Mouse (Mus musculus) embryonic facial prominence, embryonic 11.5 days (tissue): ENCODE measurements at regions not wholly inside any gene's neighbourhood (a gene's known extent, or its start where the extent isn't known, plus 50 kb on each side); places are given as distances from the start of the nearest gene placed in this dataset.

Experiments used
- ATAC-seq: fragments of 200-750 bp; cut with Nextera tagmentation; replicated peaks from 2 replicates; pipeline ENCODE4 v1.8.0; 2017; ENCODE audit warnings: low read depth; ENCODE audit not compliant: insufficient number of reproducible peaks, low FRiP score, low TSS enrichment
- DNase-seq: peaks from one replicate; pipeline ENCODE4 v3.0.0-alpha.2; 2015; ENCODE audit warnings: low spot score
- H3K27ac ChIP-seq: fragments of 300-500 bp; sonication (generic); replicated peaks from 2 replicates; pipeline ENCODE4 v1.5.1; 2014; ENCODE audit warnings: mild to moderate bottlenecking, low read depth, low read length, control low read depth
- H3K27me3 ChIP-seq: fragments of 300-500 bp; sonication (generic); 2 replicates; pipeline ENCODE4 v1.6.1; 2014; ENCODE audit warnings: mild to moderate bottlenecking, low read length, moderate library complexity, mixed read lengths; ENCODE audit not compliant: control insufficient read depth, insufficient read depth
- H3K36me3 ChIP-seq: fragments of 300-500 bp; sonication (generic); replicated peaks from 2 replicates; pipeline ENCODE4 v1.6.1; 2014; ENCODE audit warnings: low read depth, mild to moderate bottlenecking, low read length, moderate library complexity, mixed read lengths; ENCODE audit not compliant: control insufficient read depth, insufficient read depth
- H3K4me1 ChIP-seq: fragments of 300-500 bp; sonication (generic); 2 replicates; pipeline ENCODE4 v1.6.1; 2014; ENCODE audit warnings: low read length, mixed read lengths; ENCODE audit not compliant: control insufficient read depth, insufficient read depth
- H3K4me2 ChIP-seq: fragments of 300-500 bp; sonication (generic); 2 replicates; pipeline ENCODE4 v1.6.1; 2014; ENCODE audit warnings: low read depth, mild to moderate bottlenecking, control low read depth, low read length, moderate library complexity
- H3K4me3 ChIP-seq: fragments of 300-500 bp; sonication (generic); 2 replicates; pipeline ENCODE4 v1.5.1; 2014; ENCODE audit warnings: low read depth, low read length, control low read depth
- H3K9ac ChIP-seq: fragments of 300-500 bp; sonication (generic); replicated peaks from 2 replicates; pipeline ENCODE4 v1.6.1; 2014; ENCODE audit warnings: mild to moderate bottlenecking, control low read depth, low read length
- H3K9me3 ChIP-seq: fragments of 300-500 bp; sonication (generic); replicated peaks from 2 replicates; pipeline ENCODE4 v1.6.1; 2016; ENCODE audit warnings: mild to moderate bottlenecking, low read length, inconsistent platforms, mixed read lengths; ENCODE audit not compliant: control insufficient read depth
- WGBS: fragments of 180-500 bp; shearing (Covaris S2); extraction: QIAGEN DNeasy Blood & Tissue Kit; methylation state at CpG from one replicate; pipeline ENCODE4 v1.1.7; 2014; 5-methylcytosine and 5-hydroxymethylcytosine counted together

GRCm38 (mm10) chr15:61538930-61539329, 616.1 kb upstream of the A1bg start:
- ATAC-seq (no peak), DNase-seq (no peak)
- Histone ChIP-seq H3K36me3 (no peaks in the 10 kb centered on the region), H3K4me2 (no peak overlapping the region), H3K4me1 (no peaks in the 10 kb centered on the region), H3K27me3 (no peaks in the 10 kb centered on the region), H3K27ac (no peak overlapping the region), H3K9ac (no peak overlapping the region), H3K9me3 (no peaks in the 10 kb centered on the region), H3K4me3 (no peak overlapping the region)
- 50% methylated on average over 5 of the region's 5 CpGs for WGBS

- ATAC-seq (no peak), DNase-seq (no peak)
- Histone ChIP-seq H3K4me3 (no peak overlapping the region), H3K27ac (no peak overlapping the region), H3K36me3 (no peaks in the 10 kb centered on the region), H3K27me3 (no peaks in the 10 kb centered on the region), H3K4me1 (no peaks in the 10 kb centered on the region), H3K9me3 (no peaks in the 10 kb centered on the region), H3K4me2 (no peak overlapping the region), H3K9ac (no peak overlapping the region)
- 72% methylated on average over 4 of the region's 4 CpGs for WGBS
Measured at GRCm38 (mm10) chr15:61538169-61538755, 615.5 kb upstream of the A1bg start.

GRCm38 (mm10) chr15:61536332-61536716, 613.5 kb upstream of the A1bg start:
- DNase-seq (no peak), ATAC-seq (no peak)
- no peak overlapping the region for H3K9ac ChIP-seq
- WGBS = 71% methylated on average over 2 of the region's 2 CpGs
- no peaks in the 10 kb centered on the region for H3K4me1 ChIP-seq
- no peak overlapping the region for H3K4me2 ChIP-seq
- H3K27me3 ChIP-seq = no peaks in the 10 kb centered on the region
- H3K36me3 ChIP-seq = no peaks in the 10 kb centered on the region
- no peaks in the 10 kb centered on the region for H3K9me3 ChIP-seq
- H3K27ac ChIP-seq = no peak overlapping the region
- no peak overlapping the region for H3K4me3 ChIP-seq

- Histone ChIP-seq H3K4me3 (no peak overlapping the region), H3K4me1 (no peaks in the 10 kb centered on the region), H3K4me2 (no peak overlapping the region), H3K27ac (no peak overlapping the region), H3K36me3 (no peaks in the 10 kb centered on the region), H3K27me3 (no peaks in the 10 kb centered on the region), H3K9me3 (no peaks in the 10 kb centered on the region), H3K9ac (no peak overlapping the region)
- ATAC-seq (no peak; the same call in 1 of the 2 replicates), DNase-seq (peak; percentile 26)
- 29% methylated on average over 6 of the region's 6 CpGs for WGBS
Measured at GRCm38 (mm10) chr15:61535644-61536331, 613.0 kb upstream of the A1bg start.

- Histone ChIP-seq H3K36me3 (no peaks in the 10 kb centered on the region), H3K27ac (no peak overlapping the region), H3K27me3 (no peaks in the 10 kb centered on the region), H3K9me3 (no peaks in the 10 kb centered on the region), H3K4me1 (no peaks in the 10 kb centered on the region), H3K4me3 (no peak overlapping the region), H3K9ac (no peak overlapping the region), H3K4me2 (no peak overlapping the region)
- 49% methylated on average over 6 of the region's 6 CpGs for WGBS
- DNase-seq (no peak), ATAC-seq (no peak)
Measured at GRCm38 (mm10) chr15:61535180-61535579, 612.4 kb upstream of the A1bg start.

GRCm38 (mm10) chr15:61532808-61533207, 610.0 kb upstream of the A1bg start:
- no peaks in the 10 kb centered on the region for H3K9me3 ChIP-seq
- H3K9ac ChIP-seq = no peak overlapping the region
- no peaks in the 10 kb centered on the region for H3K4me1 ChIP-seq
- no peak for ATAC-seq
- H3K4me3 ChIP-seq = no peak overlapping the region
- WGBS = 80% methylated on average over 7 of the region's 7 CpGs
- no peaks in the 10 kb centered on the region for H3K27me3 ChIP-seq
- H3K36me3 ChIP-seq = no peaks in the 10 kb centered on the region
- no peak overlapping the region for H3K4me2 ChIP-seq
- DNase-seq = no peak
- no peak overlapping the region for H3K27ac ChIP-seq

GRCm38 (mm10) chr15:61532040-61532439, 609.2 kb upstream of the A1bg start:
- H3K4me3 ChIP-seq = no peak overlapping the region
- H3K27ac ChIP-seq = no peak overlapping the region
- H3K4me2 ChIP-seq = no peak overlapping the region
- no peaks in the 10 kb centered on the region for H3K27me3 ChIP-seq
- ATAC-seq (no peak), DNase-seq (no peak)
- H3K36me3 ChIP-seq = no peaks in the 10 kb centered on the region
- 85% methylated on average over 2 of the region's 2 CpGs for WGBS
- no peaks in the 10 kb centered on the region for H3K9me3 ChIP-seq
- H3K4me1 ChIP-seq = no peaks in the 10 kb centered on the region
- H3K9ac ChIP-seq = no peak overlapping the region

GRCm38 (mm10) chr15:61523036-61523435, 600.2 kb upstream of the A1bg start:
- ATAC-seq = no peak
- H3K36me3 ChIP-seq = no peaks in the 10 kb centered on the region
- 57% methylated on average over 2 of the region's 2 CpGs for WGBS
- no peaks in the 10 kb centered on the region for H3K9me3 ChIP-seq
- H3K4me2 ChIP-seq = no peak overlapping the region
- no peak overlapping the region for H3K27ac ChIP-seq
- no peaks in the 10 kb centered on the region for H3K27me3 ChIP-seq
- H3K9ac ChIP-seq = no peak overlapping the region
- DNase-seq = no peak
- H3K4me3 ChIP-seq = no peak overlapping the region
- H3K4me1 ChIP-seq = no peaks in the 10 kb centered on the region
